Mouse (Mus musculus): ENCODE measurements around the gene Hemk1.

The Hemk1 gene

GRCm38 (mm10) chr9:107342201-107342709 is 4.1 kb upstream of the Hemk1 start:
- DNase-seq, result no peak

- DNase-seq, result no peak
These were observed 2.9 kb upstream of the Hemk1 start for GRCm38 (mm10) chr9:107340911-107341645.

GRCm38 (mm10) chr9:107340267-107340859 is 2.2 kb upstream of the Hemk1 start, which contains the start of gene 6430571L13Rik:
Gene 6430571L13Rik (plus strand): TSS chr9:107340602.
- peak; percentile 94 for DNase-seq

GRCm38 (mm10) chr9:107336386-107336785 is 1.8 kb downstream of the Hemk1 start:
- DNase-seq, result no peak

GRCm38 (mm10) chr9:107335909-107336308 is 2.2 kb downstream of the Hemk1 start:
- peak; percentile 73 for DNase-seq

- no peak for DNase-seq
These were observed 3.1 kb downstream of the Hemk1 start for GRCm38 (mm10) chr9:107335046-107335445.

- DNase-seq, result peak; percentile 16
These were observed 3.8 kb downstream of the Hemk1 start for GRCm38 (mm10) chr9:107334356-107334755.

- no peak for DNase-seq
These were observed 4.5 kb downstream of the Hemk1 start for GRCm38 (mm10) chr9:107333686-107334085.

GRCm38 (mm10) chr9:107330791-107331190 is 7.4 kb downstream of the Hemk1 start:
- DNase-seq, result no peak

GRCm38 (mm10) chr9:107327879-107328620 is 10.1 kb downstream of the Hemk1 start:
- DNase-seq, result no peak

- DNase-seq, result no peak
These were observed 12.2 kb downstream of the Hemk1 start for GRCm38 (mm10) chr9:107325904-107326303.

GRCm38 (mm10) chr9:107324799-107325561 is 13.2 kb downstream of the Hemk1 start:
- DNase-seq, result no peak

GRCm38 (mm10) chr9:107323558-107323957 is 14.6 kb downstream of the Hemk1 start:
- peak; percentile 71 for DNase-seq

- DNase-seq, result no peak
These were observed 15.6 kb downstream of the Hemk1 start for GRCm38 (mm10) chr9:107322461-107323050.

- no peak for DNase-seq
These were observed 22.4 kb downstream of the Hemk1 start for GRCm38 (mm10) chr9:107315791-107316190.

- DNase-seq, result no peak
These were observed 24.2 kb downstream of the Hemk1 start for GRCm38 (mm10) chr9:107313926-107314325.

- DNase-seq, result no peak
These were observed 25.2 kb downstream of the Hemk1 start for GRCm38 (mm10) chr9:107312811-107313584.

GRCm38 (mm10) chr9:107309600-107309999 is 28.6 kb downstream of the Hemk1 start:
- DNase-seq, result no peak

GRCm38 (mm10) chr9:107309171-107309570 is 29.0 kb downstream of the Hemk1 start:
- no peak for DNase-seq

GRCm38 (mm10) chr9:107308346-107309000 is 29.7 kb downstream of the Hemk1 start:
- DNase-seq, result no peak

GRCm38 (mm10) chr9:107307886-107308285 is 30.3 kb downstream of the Hemk1 start:
- DNase-seq, result no peak
